Mouse (Mus musculus): ENCODE results near the gene Rrp1. TPM values are rescaled to one million over a fixed set of nuclear protein-coding genes. Genes with fewer than 3 reads are reported as not detected.
"Not testable (repeated sequence)": the region's sequence is repeated elsewhere in the genome, so short reads cannot be mapped to it uniquely, and the experiment has no call there.

The Rrp1 gene
- polyA plus RNA-seq, 1 experiment from 2014 or later = 406 TPM

- WGBS = 85% methylated on average over 5 of the region's 5 CpGs
- ATAC-seq = no peak
These were observed 16.3 kb upstream of the Rrp1 start for GRCm38 (mm10) chr10:78429180-78429579.

GRCm38 (mm10) chr10:78428070-78428469, 15.2 kb upstream of the Rrp1 start:
- Histone ChIP-seq H3K27me3 (ENCODE audit: control insufficient read depth, insufficient read depth, low read depth, low read length) (no peaks in the 10 kb centered on the region), H3K4me3 (ENCODE audit: low read depth, low read length) (no peak overlapping the region), H3K4me2 (ENCODE audit: low read length) (no peak overlapping the region), H3K9ac (ENCODE audit: low read depth, low read length) (no peak overlapping the region), H3K9me3 (replicated peaks; ENCODE audit: control insufficient read depth, low read length, poor library complexity, severe bottlenecking) (no peaks in the 10 kb centered on the region), H3K36me3 (ENCODE audit: control insufficient read depth, insufficient read depth, low read length) (peaks cover 10% of the 10 kb centered on the region), H3K27ac (ENCODE audit: low read length) (no peak overlapping the region), H3K4me1 (ENCODE audit: control insufficient read depth, insufficient read depth, low read length) (peaks cover 7% of the 10 kb centered on the region)
- no peak for ATAC-seq
- 91% methylated on average over 11 of the region's 11 CpGs for WGBS

More at GRCm38 (mm10) chr10:78429180-78429579, 16.3 kb upstream of the Rrp1 start:
- Histone ChIP-seq H3K9me3 (replicated peaks; ENCODE audit: control insufficient read depth, low read length, poor library complexity, severe bottlenecking) (no peaks in the 10 kb centered on the region), H3K4me3 (ENCODE audit: low read depth, low read length) (no peak overlapping the region), H3K36me3 (ENCODE audit: control insufficient read depth, insufficient read depth, low read length) (peaks cover 10% of the 10 kb centered on the region), H3K27me3 (ENCODE audit: control insufficient read depth, insufficient read depth, low read depth, low read length) (no peaks in the 10 kb centered on the region), H3K4me2 (ENCODE audit: low read length) (no peak overlapping the region), H3K4me1 (ENCODE audit: control insufficient read depth, insufficient read depth, low read length) (peaks cover 7% of the 10 kb centered on the region), H3K9ac (ENCODE audit: low read depth, low read length) (no peak overlapping the region), H3K27ac (ENCODE audit: low read length) (no peak overlapping the region)

- H3K9me3 ChIP-seq (replicated peaks; ENCODE audit: control insufficient read depth, low read length, poor library complexity, severe bottlenecking) = no peaks in the 10 kb centered on the region
- H3K4me2 ChIP-seq (ENCODE audit: low read length) = peak overlapping the region; percentile 68
- peak overlapping the region; percentile 73 for H3K27ac ChIP-seq (ENCODE audit: low read length)
- H3K9ac ChIP-seq (ENCODE audit: low read depth, low read length) = peak overlapping the region; percentile 95
- WGBS = 56% methylated on average over 6 of the region's 6 CpGs
- H3K36me3 ChIP-seq (ENCODE audit: control insufficient read depth, insufficient read depth, low read length) = peaks cover 10% of the 10 kb centered on the region
- H3K27me3 ChIP-seq (ENCODE audit: control insufficient read depth, insufficient read depth, low read depth, low read length) = no peaks in the 10 kb centered on the region
- H3K4me3 ChIP-seq (ENCODE audit: low read depth, low read length) = peak overlapping the region; percentile 90
- ATAC-seq = peak; percentile 5
- H3K4me1 ChIP-seq (ENCODE audit: control insufficient read depth, insufficient read depth, low read length) = peaks cover 7% of the 10 kb centered on the region
These were observed 13.4 kb upstream of the Rrp1 start for GRCm38 (mm10) chr10:78426117-78426735.

- Histone ChIP-seq H3K36me3 (ENCODE audit: control insufficient read depth, insufficient read depth, low read length) (peaks cover 10% of the 10 kb centered on the region), H3K27me3 (ENCODE audit: control insufficient read depth, insufficient read depth, low read depth, low read length) (no peaks in the 10 kb centered on the region), H3K4me2 (ENCODE audit: low read length) (peak within 1 kb of the TSS; percentile 68), H3K9me3 (replicated peaks; ENCODE audit: control insufficient read depth, low read length, poor library complexity, severe bottlenecking) (no peaks in the 10 kb centered on the region), H3K4me3 (ENCODE audit: low read depth, low read length) (peak within 1 kb of the TSS; percentile 90), H3K27ac (ENCODE audit: low read length) (peak within 1 kb of the TSS; percentile 73), H3K9ac (ENCODE audit: low read depth, low read length) (peak within 1 kb of the TSS; percentile 95), H3K4me1 (ENCODE audit: control insufficient read depth, insufficient read depth, low read length) (peaks cover 7% of the 10 kb centered on the region)
- 2% methylated on average over 36 of the region's 40 CpGs for WGBS
- peak; percentile 93 for ATAC-seq
These were observed 12.6 kb upstream of the Rrp1 start, which contains the start of gene Cstb for GRCm38 (mm10) chr10:78425181-78426041. Gene Cstb (plus strand): TSS chr10:78425669.

- Histone ChIP-seq H3K4me3 (ENCODE audit: low read depth, low read length) (no peak overlapping the region), H3K27me3 (ENCODE audit: control insufficient read depth, insufficient read depth, low read depth, low read length) (no peaks in the 10 kb centered on the region), H3K9ac (ENCODE audit: low read depth, low read length) (no peak overlapping the region), H3K4me2 (ENCODE audit: low read length) (no peak overlapping the region), H3K27ac (ENCODE audit: low read length) (no peak overlapping the region), H3K4me1 (ENCODE audit: control insufficient read depth, insufficient read depth, low read length) (peaks cover 7% of the 10 kb centered on the region), H3K36me3 (ENCODE audit: control insufficient read depth, insufficient read depth, low read length) (no peaks in the 10 kb centered on the region), H3K9me3 (replicated peaks; ENCODE audit: control insufficient read depth, low read length, poor library complexity, severe bottlenecking) (no peaks in the 10 kb centered on the region)
- WGBS = 83% methylated on average over 3 of the region's 3 CpGs
- no peak for ATAC-seq
These were observed 9.8 kb upstream of the Rrp1 start for GRCm38 (mm10) chr10:78422614-78423013.

- Histone ChIP-seq H3K27ac (ENCODE audit: low read length) (no peak overlapping the region), H3K9ac (ENCODE audit: low read depth, low read length) (no peak overlapping the region), H3K4me2 (ENCODE audit: low read length) (no peak overlapping the region), H3K9me3 (replicated peaks; ENCODE audit: control insufficient read depth, low read length, poor library complexity, severe bottlenecking) (no peaks in the 10 kb centered on the region), H3K4me1 (ENCODE audit: control insufficient read depth, insufficient read depth, low read length) (no peaks in the 10 kb centered on the region; the same call in 1 of the 2 replicates), H3K4me3 (ENCODE audit: low read depth, low read length) (no peak overlapping the region), H3K36me3 (ENCODE audit: control insufficient read depth, insufficient read depth, low read length) (no peaks in the 10 kb centered on the region), H3K27me3 (ENCODE audit: control insufficient read depth, insufficient read depth, low read depth, low read length) (no peaks in the 10 kb centered on the region)
- 87% methylated on average over 2 of the region's 2 CpGs for WGBS
- ATAC-seq = no peak
These were observed 8.1 kb upstream of the Rrp1 start for GRCm38 (mm10) chr10:78420929-78421328.

GRCm38 (mm10) chr10:78418791-78419190, 5.9 kb upstream of the Rrp1 start:
- WGBS = 85% methylated on average over 2 of the region's 2 CpGs
- no peak overlapping the region for H3K4me3 ChIP-seq (ENCODE audit: low read depth, low read length)
- ATAC-seq = no peak

GRCm38 (mm10) chr10:78417888-78418287, 5.0 kb upstream of the Rrp1 start:
- Histone ChIP-seq H3K9me3 (replicated peaks; ENCODE audit: control insufficient read depth, low read length, poor library complexity, severe bottlenecking) (no peaks in the 10 kb centered on the region), H3K36me3 (ENCODE audit: control insufficient read depth, insufficient read depth, low read length) (no peaks in the 10 kb centered on the region), H3K4me1 (ENCODE audit: control insufficient read depth, insufficient read depth, low read length) (peaks cover 3% of the 10 kb centered on the region; the same call in 1 of the 2 replicates), H3K9ac (ENCODE audit: low read depth, low read length) (no peak overlapping the region), H3K4me3 (ENCODE audit: low read depth, low read length) (no peak overlapping the region), H3K27me3 (ENCODE audit: control insufficient read depth, insufficient read depth, low read depth, low read length) (no peaks in the 10 kb centered on the region), H3K4me2 (ENCODE audit: low read length) (no peak overlapping the region), H3K27ac (ENCODE audit: low read length) (no peak overlapping the region)
- 61% methylated on average over 5 of the region's 5 CpGs for WGBS
- no peak for ATAC-seq

More at GRCm38 (mm10) chr10:78418791-78419190, 5.9 kb upstream of the Rrp1 start:
- no peak overlapping the region for H3K4me2 ChIP-seq (ENCODE audit: low read length)
- H3K9me3 ChIP-seq (replicated peaks; ENCODE audit: control insufficient read depth, low read length, poor library complexity, severe bottlenecking) = no peaks in the 10 kb centered on the region
- no peak overlapping the region for H3K27ac ChIP-seq (ENCODE audit: low read length)
- H3K9ac ChIP-seq (ENCODE audit: low read depth, low read length) = no peak overlapping the region
- H3K4me1 ChIP-seq (ENCODE audit: control insufficient read depth, insufficient read depth, low read length) = no peaks in the 10 kb centered on the region
- no peaks in the 10 kb centered on the region for H3K27me3 ChIP-seq (ENCODE audit: control insufficient read depth, insufficient read depth, low read depth, low read length)
- no peaks in the 10 kb centered on the region for H3K36me3 ChIP-seq (ENCODE audit: control insufficient read depth, insufficient read depth, low read length)

GRCm38 (mm10) chr10:78414936-78415335, 2.1 kb upstream of the Rrp1 start:
- 90% methylated on average over 3 of the region's 4 CpGs for WGBS
- H3K4me1 ChIP-seq (ENCODE audit: control insufficient read depth, insufficient read depth, low read length) = peaks cover 14% of the 10 kb centered on the region
- H3K9ac ChIP-seq (ENCODE audit: low read depth, low read length); H3K4me2 ChIP-seq (ENCODE audit: low read length); H3K9me3 ChIP-seq (replicated peaks; ENCODE audit: control insufficient read depth, low read length, poor library complexity, severe bottlenecking); H3K27ac ChIP-seq (ENCODE audit: low read length); H3K36me3 ChIP-seq (ENCODE audit: control insufficient read depth, insufficient read depth, low read length); H3K4me3 ChIP-seq (ENCODE audit: low read depth, low read length); ATAC-seq; H3K27me3 ChIP-seq (ENCODE audit: control insufficient read depth, insufficient read depth, low read depth, low read length): not testable (repeated sequence)
